Mouse (Mus musculus) heart, postnatal 0 days (tissue): ENCODE measurements around the gene Dock1.

Experiments
- CTCF ChIP-seq: IDR thresholded peaks from 2 replicates; pipeline ENCODE4 v1.5.1; 2016; ENCODE audit warnings: antibody characterized with exemption, control low read depth, low read depth
- EP300 ChIP-seq: IDR thresholded peaks from 2 replicates; pipeline ENCODE4 v1.6.1; 2016; ENCODE audit warnings: antibody characterized with exemption, low read depth

- TF ChIP-seq EP300 (no peak), CTCF (no peak)
Observed at GRCm38 (mm10) chr7:134779761-134780160, 109.3 kb downstream of the Dock1 start.
